Mouse (Mus musculus): Measurements from ENCODE around the gene Phactr4.
A peak's percentile ranks its signal among the peaks of the same experiment; 100 is the strongest.
"Not testable (repeated sequence)": the region's sequence is repeated elsewhere in the genome, so short reads cannot be mapped to it uniquely, and the experiment has no call there.

Gene Phactr4

GRCm38 (mm10) chr4:132421923-132422782 lies at the start of gene Phactr4:
Gene Phactr4, minus strand, starts transcription at chr4:132422489.
- DNase-seq (ENCODE audit: low spot score in 2 of 2): peak; percentile 76 to 92

DNA sequence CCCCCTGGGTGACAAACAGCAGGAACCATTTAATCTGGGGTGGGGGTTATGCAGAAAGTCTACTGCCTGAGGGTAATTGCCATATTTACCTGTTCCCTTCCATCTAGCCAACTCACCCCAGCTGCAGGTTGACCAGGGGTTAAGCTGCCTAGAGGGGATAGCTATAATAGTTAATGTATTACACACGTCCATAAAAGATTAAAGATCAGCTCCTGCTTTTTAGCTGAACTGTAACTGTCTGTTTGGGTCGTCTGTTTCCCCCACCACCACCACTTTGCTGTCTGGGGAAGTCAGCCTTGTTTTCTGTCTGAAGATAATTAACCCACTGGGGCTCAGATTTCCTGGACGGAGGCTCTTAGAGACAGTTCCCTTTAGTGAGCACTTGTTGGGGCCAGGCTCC lies 47.6 kb upstream of the Phactr4 start:
- no peak for DNase-seq (ENCODE audit: low spot score in 2 of 2)

DNA sequence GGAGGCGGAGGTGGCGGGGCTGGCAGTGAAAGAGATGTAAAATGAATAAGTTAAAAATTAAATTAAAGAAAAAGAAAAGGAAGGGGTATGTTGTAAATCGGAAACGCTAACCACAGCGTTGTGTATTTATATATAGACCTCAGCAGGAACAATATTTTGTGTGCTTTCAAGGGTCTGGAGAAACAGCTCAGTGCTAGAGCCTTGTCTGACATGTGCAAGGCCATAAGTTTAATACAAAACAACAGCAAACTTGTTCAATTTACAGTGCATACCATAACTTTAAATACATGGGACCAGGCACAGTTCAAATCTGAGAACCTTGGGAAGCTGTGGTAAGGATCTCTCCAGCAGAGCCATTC lies 41.9 kb upstream of the Phactr4 start:
- no peak for DNase-seq (ENCODE audit: low spot score in 2 of 2)

- DNase-seq (ENCODE audit: low spot score in 2 of 2): peak; percentile 85 to 93
These were observed 41.4 kb upstream of the Phactr4 start, which contains the start of gene Med18 for GRCm38 (mm10) chr4:132463430-132464254. Gene Med18, minus strand, starts transcription at chr4:132463921.

DNA sequence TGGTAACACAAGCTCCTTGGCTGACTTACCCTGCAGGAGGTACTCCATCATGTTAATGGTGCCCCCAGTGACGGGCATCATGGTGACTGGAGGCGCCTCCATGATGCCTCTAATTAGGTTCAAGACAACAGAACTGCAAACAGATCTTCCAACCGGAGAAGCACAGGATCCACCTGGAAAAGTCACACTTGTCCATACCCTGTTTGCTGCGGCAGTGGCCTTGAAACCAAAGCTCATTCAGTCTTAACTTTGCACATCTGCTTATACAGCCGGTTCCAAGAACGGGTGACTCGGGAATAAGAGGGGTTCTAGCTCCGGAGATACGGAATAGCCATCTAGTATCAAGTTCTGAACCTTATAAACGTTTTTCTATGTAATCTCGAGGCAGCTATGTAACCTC lies 40.5 kb upstream of the Phactr4 start:
- DNase-seq (ENCODE audit: low spot score in 2 of 2): no peak

DNA sequence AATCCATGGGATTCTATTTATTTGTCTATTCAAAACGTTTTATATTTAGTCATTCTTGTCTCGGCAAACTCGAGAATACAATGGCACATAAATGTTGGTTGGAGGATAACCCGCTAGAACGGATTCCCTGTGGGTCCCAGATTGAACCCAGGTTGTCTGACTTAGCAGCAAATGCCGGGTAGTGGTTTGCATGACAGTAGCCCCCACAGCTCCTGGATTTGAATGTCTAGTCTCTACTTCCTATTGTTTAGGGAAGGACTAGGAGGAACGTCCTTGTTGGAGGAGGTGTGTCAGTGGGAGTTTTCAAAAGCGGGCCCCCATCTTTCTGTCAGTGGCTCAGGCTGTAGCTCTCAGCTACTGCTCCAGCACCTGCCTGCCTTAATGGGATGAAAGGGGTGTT lies 37.9 kb upstream of the Phactr4 start:
- no peak for DNase-seq (ENCODE audit: low spot score in 2 of 2)

DNA sequence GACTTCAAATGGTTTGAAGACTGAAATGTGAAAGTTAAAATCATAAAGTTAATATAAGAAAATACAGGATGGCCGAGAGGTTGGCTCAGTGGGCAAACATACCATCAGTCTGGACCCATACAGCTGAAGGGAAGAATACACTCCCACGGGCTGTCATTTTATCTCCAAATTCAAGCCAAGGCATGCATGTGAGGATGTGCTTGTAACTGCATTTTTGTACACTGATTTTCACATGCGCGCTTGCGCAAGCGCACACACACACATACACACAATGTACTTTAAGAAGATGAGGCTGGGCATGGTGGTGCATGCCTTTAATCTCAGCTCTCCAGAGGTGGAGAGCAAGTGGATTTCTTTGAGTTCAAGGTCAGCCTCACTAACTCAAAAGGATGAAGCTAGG lies 33.3 kb upstream of the Phactr4 start:
- no peak for DNase-seq (ENCODE audit: low spot score in 2 of 2)

GRCm38 (mm10) chr4:132455146-132455545 lies 32.9 kb upstream of the Phactr4 start:
- DNase-seq (ENCODE audit: low spot score in 2 of 2): no peak

GRCm38 (mm10) chr4:132454216-132454615 lies 31.9 kb upstream of the Phactr4 start:
- no peak for DNase-seq (ENCODE audit: low spot score in 2 of 2)

DNA sequence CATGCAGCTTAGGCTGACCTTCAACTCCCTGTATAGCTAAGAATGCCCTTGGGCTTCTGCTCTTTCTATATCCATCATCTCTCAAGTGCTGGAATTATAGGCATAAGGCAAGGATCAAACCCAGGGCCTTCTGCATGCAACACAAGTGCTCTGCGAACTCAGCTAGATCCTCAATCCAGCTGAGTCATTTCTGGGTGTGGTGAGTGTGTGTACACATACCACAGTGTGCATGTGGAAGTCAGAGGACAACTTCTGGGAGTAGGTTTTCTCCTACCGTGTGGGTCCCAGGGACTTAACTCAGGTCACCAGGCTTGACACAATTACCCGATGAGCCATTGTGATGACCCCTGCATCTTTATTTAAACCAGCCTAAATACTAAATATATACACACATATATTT lies 27.5 kb upstream of the Phactr4 start:
- no peak for DNase-seq (ENCODE audit: low spot score in 2 of 2)

GRCm38 (mm10) chr4:132446105-132446504 lies 23.8 kb upstream of the Phactr4 start:
- DNase-seq (ENCODE audit: low spot score in 2 of 2): no peak

GRCm38 (mm10) chr4:132444516-132444915 lies 22.2 kb upstream of the Phactr4 start:
- no peak for DNase-seq (ENCODE audit: low spot score in 2 of 2)

GRCm38 (mm10) chr4:132437857-132438256 lies 15.6 kb upstream of the Phactr4 start:
- DNase-seq (ENCODE audit: low spot score in 2 of 2): no peak

DNA sequence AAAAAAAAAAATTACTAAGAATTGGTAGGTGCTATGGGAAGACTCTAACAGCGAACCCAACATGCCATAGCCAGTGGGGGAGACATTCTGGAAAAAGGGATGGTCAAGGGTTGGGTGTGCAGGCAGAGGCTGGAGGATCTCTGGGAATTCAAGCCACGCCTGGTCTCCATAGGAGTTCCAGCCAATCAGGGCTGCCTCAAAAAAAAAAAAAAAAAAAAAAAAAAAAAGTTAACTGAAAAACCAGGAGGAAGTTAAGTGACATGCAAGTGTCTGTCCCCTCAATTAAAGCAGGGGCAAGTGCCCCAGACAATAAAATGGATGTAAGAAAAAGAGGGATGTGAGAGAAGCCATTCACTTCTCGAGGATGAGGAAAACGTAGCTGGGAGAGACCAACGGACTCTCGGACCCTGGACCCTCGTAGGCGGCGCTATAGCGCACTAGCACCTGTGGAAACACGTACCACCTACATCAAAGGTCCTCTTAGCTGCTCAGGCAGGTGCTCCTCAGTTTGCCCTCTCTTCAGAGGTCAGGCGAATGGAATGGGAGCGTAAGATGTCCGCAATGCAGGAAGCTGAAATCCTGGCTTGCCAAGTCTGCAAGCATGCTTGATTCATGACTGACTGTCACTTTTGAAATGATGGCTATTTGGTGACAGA lies 10.6 kb upstream of the Phactr4 start:
- DNase-seq (ENCODE audit: low spot score in 2 of 2): no peak

- DNase-seq (ENCODE audit: low spot score in 2 of 2): no peak
These were observed 5.8 kb upstream of the Phactr4 start for GRCm38 (mm10) chr4:132428022-132428542.

- DNase-seq (ENCODE audit: low spot score in 2 of 2): no peak
These were observed 5.2 kb upstream of the Phactr4 start for GRCm38 (mm10) chr4:132427493-132427892.

GRCm38 (mm10) chr4:132426021-132426420 lies 3.7 kb upstream of the Phactr4 start:
- no peak for DNase-seq (ENCODE audit: low spot score in 2 of 2)

- no peak for DNase-seq (ENCODE audit: low spot score in 2 of 2)
These were observed 2.5 kb upstream of the Phactr4 start for GRCm38 (mm10) chr4:132424765-132425164.

DNA sequence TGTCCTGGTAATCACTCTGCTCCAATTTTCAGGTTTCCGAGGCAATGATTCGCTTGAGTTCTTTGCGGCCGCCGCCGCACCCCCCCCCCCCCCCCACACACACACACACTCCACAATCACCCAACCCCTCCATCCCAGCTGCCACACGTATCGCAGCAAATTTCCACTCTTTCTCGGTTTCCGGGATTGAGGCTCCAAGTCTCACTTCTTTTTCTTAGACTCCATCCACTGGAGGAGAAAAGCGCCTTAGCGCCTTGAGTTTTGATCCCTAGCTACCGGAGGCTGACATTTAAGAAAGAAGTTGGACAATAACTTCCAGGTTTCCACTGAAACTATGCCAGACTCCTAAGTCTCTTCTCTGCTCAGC lies 750 bp downstream of the Phactr4 start:
- no peak for DNase-seq (ENCODE audit: low spot score in 2 of 2)

DNA sequence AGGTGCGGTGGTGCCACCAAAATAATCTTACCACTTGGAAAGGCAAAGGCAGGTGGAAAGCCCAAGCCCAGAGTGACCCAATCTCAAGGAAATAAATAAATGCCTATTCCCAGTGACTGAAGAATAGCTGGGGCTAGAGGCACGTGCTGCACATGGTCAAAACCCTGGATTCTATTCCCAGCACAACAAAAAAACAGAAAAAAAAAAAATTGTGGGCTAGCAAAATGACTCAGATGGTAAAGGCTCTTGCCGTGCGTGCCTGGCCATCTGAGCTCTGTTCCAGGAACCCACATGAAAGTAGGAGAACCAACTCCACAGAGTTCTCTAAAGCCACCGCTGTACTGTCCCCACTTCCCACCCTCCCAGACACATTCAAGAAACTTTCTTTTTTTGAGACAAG lies 1.8 kb downstream of the Phactr4 start:
- no peak for DNase-seq (ENCODE audit: low spot score in 2 of 2)

GRCm38 (mm10) chr4:132415966-132416365 lies 6.3 kb downstream of the Phactr4 start:
- DNase-seq (ENCODE audit: low spot score in 2 of 2): no peak

DNA sequence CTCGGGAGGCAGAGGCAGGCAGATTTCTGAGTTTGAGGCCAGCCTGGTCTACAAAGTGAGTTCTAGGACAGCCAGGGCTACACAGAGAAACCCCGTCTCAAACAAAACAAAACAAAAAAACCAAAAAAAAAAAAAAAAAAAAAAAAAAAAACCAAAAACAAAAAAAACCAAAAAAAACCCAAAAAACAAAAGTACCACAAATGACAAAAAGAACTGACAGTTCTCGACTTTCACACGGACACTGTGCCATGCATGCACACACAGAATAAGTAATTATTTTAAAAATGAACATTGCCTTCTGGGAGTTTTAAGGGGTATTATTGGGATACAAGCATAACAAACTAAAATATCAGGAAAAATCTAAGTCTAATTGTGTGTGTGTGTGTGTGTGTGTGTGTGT lies 9.0 kb downstream of the Phactr4 start:
- DNase-seq (ENCODE audit: low spot score in 2 of 2): not testable (repeated sequence)

All from left cerebral cortex, adult 9 months (tissue).